Mouse (Mus musculus): Measurements from ENCODE around the gene Hist1h2be. TPM values are rescaled to one million over a fixed set of nuclear protein-coding genes. Genes with fewer than 3 reads are reported as not detected.
"Not testable (repeated sequence)": the region's sequence is repeated elsewhere in the genome, so short reads cannot be mapped to it uniquely, and the experiment has no call there.

Hist1h2be gene
- 2.9 and 3.1 TPM in 2 replicates for polyA plus RNA-seq (2014; fragmentation: Nextera tagmentation; extraction: Ambion mirVana)

DNA sequence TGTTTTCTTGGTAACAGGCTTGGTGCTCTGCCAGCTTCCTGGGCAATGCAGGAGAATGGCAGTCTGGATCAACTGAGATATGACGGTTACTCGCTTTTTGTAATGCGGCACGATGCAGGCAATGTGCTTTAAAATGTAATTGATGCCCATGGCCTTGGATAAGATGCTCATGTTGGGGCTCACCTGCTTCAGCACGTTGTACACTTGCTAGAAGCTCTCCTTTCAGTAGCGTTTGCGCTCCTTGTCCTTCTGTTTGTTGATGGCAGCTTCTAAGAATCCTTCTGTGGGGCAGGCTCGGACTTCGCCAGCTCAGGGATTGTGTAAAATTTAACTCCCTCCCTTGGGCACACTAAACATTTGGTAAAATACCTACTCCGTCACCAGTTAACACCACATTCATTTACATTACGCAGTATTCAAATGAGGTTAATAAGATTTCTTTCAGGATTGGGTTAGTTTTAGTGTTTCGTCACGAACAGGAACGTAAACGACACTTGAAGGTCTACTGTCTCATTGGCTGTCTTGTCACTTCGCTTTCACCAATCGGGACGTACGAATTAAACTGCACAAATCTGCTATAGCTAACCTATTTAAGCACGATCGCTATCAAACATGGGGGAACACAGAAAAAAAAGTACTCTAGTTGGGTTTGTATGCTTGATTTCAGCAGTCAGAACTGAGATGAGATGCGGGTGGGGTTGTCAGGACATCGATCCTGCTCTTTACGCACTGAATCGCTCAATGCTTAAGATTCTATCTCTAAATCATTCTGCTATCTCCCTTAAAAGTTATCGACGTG lies at the start of gene Hist1h2be:
Gene Hist1h2be, minus strand, starts transcription at position 392 of the 799 bp plus-strand sequence.
- Histone ChIP-seq H3K4me3 (ENCODE audit: low read length) (peak within 1 kb of the TSS; percentile 75), H3K36me3 (ENCODE audit: control insufficient read depth, insufficient read depth, low read length) (no peaks in the 10 kb centered on the region), H3K27ac (ENCODE audit: low read depth, low read length) (peak within 1 kb of the TSS; percentile 99), H3K4me2 (replicated peaks; ENCODE audit: low read depth, low read length) (peak within 1 kb of the TSS; percentile 77), H3K4me1 (ENCODE audit: control insufficient read depth, insufficient read depth, low read length) (peaks cover 3% of the 10 kb centered on the region; the same call in 1 of the 2 replicates), H3K9me3 (ENCODE audit: control insufficient read depth, low read length) (no peaks in the 10 kb centered on the region), H3K9ac (ENCODE audit: low read depth, low read length) (peak within 1 kb of the TSS; percentile 95), H3K27me3 (ENCODE audit: control insufficient read depth, insufficient read depth, low read length) (no peaks in the 10 kb centered on the region)
- peak; percentile 85 for ATAC-seq (ENCODE audit: low FRiP score, low TSS enrichment)
- WGBS: under 1% methylated on average over 27 of the region's 27 CpGs

DNA sequence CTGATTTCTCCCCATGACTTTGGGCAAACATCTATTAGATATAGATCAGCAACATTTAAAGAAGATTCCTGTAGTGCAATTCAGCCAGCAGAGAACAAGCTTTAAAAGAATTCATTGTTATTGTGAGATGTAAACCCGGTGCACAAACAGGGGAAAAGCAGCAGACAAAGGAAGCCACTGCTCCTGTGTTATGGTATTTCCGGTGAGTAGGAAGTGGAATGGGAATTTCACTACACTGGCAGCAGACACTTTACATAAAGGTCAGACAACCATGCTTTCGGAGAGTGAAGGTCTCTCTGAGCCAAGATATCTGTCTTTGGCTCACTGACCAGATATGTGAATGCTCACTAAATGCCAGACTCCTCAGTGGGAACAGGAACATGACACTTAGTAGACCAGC lies 41.6 kb upstream of the Hist1h2be start:
- H3K27ac ChIP-seq (ENCODE audit: low read depth, low read length): no peak overlapping the region
- no peak overlapping the region for H3K4me2 ChIP-seq (replicated peaks; ENCODE audit: low read depth, low read length)
- H3K9me3 ChIP-seq (ENCODE audit: control insufficient read depth, low read length): no peaks in the 10 kb centered on the region
- H3K27me3 ChIP-seq (ENCODE audit: control insufficient read depth, insufficient read depth, low read length): no peaks in the 10 kb centered on the region
- WGBS: 78% methylated on average over 3 of the region's 3 CpGs
- ATAC-seq (ENCODE audit: low FRiP score, low TSS enrichment): no peak
- no peak overlapping the region for H3K4me3 ChIP-seq (ENCODE audit: low read length)
- no peaks in the 10 kb centered on the region for H3K4me1 ChIP-seq (ENCODE audit: control insufficient read depth, insufficient read depth, low read length)
- no peak overlapping the region for H3K9ac ChIP-seq (ENCODE audit: low read depth, low read length)
- no peaks in the 10 kb centered on the region for H3K36me3 ChIP-seq (ENCODE audit: control insufficient read depth, insufficient read depth, low read length)

DNA sequence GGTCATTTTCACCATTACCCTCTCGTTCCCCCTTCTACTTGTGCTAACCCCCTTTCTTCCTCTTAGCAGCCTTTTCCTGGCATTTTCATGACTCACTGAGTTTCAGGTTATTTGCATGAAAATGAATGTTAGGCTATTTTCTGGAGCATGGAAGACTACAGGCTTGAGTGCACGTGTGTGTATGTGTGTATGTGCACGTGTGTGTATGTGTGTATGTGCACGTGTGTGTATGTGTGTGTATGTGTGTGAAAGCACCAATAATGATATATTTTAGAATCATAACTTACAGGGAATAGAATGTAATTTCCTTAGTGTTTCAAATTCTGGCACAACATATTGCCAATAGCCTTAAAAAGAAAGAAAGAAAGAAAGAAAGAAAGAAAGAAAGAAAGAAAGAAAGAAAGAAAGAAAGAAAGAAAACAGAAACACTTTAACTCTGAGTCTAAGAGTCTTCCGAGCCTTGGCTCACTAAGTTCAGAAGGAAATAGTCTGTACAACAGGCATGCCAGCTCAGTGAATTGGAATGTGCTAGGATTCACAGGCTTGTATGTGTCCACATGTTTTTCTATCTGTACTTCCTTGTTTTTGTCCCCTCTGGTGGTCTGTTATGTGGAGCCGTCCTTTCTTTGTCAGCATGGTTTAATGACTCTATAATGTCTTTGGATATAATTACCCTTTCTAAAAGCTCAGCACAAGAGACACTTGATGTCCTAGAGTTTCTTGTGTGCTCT lies 38.9 kb upstream of the Hist1h2be start:
- Histone ChIP-seq H3K9ac (ENCODE audit: low read depth, low read length) (no peak overlapping the region), H3K4me2 (replicated peaks; ENCODE audit: low read depth, low read length) (no peak overlapping the region), H3K27ac (ENCODE audit: low read depth, low read length) (no peak overlapping the region), H3K27me3 (ENCODE audit: control insufficient read depth, insufficient read depth, low read length) (no peaks in the 10 kb centered on the region), H3K36me3 (ENCODE audit: control insufficient read depth, insufficient read depth, low read length) (no peaks in the 10 kb centered on the region), H3K4me1 (ENCODE audit: control insufficient read depth, insufficient read depth, low read length) (no peaks in the 10 kb centered on the region), H3K4me3 (ENCODE audit: low read length) (no peak overlapping the region), H3K9me3 (ENCODE audit: control insufficient read depth, low read length) (no peaks in the 10 kb centered on the region)
- WGBS: 72% methylated on average over 6 of the region's 6 CpGs
- no peak for ATAC-seq (ENCODE audit: low FRiP score, low TSS enrichment)

DNA sequence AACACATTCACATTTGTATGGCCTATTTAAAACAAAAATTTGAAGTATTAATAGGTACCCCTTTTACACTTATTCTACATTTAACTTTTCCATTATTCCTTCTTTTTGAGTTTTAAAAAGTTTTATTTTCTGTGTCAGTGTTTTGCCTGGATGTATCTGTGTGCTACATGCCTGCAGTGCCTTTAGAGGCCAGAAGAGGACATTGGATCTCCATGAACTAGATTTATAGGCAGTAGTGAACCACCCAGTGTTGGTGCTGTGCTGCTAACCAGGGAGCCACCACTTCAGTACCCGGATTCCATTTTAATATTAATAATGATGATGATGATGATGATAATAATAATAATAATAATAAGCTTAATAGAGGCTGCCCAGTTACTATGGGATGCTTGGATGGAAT lies 9.7 kb upstream of the Hist1h2be start:
- WGBS: 29% methylated on average over 1 of the region's 1 CpGs
- no peak for ATAC-seq (ENCODE audit: low FRiP score, low TSS enrichment)
- Histone ChIP-seq H3K9me3 (ENCODE audit: control insufficient read depth, low read length) (no peaks in the 10 kb centered on the region), H3K9ac (ENCODE audit: low read depth, low read length) (no peak overlapping the region), H3K4me1 (ENCODE audit: control insufficient read depth, insufficient read depth, low read length) (no peaks in the 10 kb centered on the region), H3K36me3 (ENCODE audit: control insufficient read depth, insufficient read depth, low read length) (no peaks in the 10 kb centered on the region), H3K4me3 (ENCODE audit: low read length) (no peak overlapping the region), H3K27me3 (ENCODE audit: control insufficient read depth, insufficient read depth, low read length) (no peaks in the 10 kb centered on the region), H3K27ac (ENCODE audit: low read depth, low read length) (no peak overlapping the region), H3K4me2 (replicated peaks; ENCODE audit: low read depth, low read length) (no peak overlapping the region)

DNA sequence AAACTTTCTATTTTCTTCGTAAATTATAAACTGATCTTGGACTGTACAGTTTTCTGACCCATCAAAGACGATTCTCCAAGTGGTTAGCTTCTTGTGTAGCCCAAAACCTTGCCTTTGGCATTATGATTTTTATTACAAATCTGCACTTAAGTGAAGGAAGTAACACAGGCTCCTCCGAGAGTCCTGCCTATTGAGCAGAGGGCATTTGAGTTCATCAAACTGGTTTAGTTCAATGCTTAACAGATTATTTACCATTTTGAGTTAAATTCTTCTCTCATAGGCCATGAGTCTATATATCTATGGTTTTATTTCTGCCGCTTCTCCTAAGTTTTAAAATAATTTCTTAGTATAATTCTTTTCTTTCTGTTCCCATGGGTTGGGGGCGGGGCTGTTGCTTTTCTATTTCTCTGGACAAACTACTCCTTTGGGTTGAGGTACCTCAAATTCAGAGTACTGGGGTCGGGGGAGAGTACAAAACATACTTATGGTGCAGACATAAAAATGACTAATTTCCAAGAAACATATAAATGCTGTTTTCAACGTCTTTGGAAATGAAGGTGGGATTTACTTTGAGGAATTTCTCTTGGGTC lies 2.0 kb upstream of the Hist1h2be start:
- Histone ChIP-seq H3K27me3 (ENCODE audit: control insufficient read depth, insufficient read depth, low read length) (no peaks in the 10 kb centered on the region), H3K27ac (ENCODE audit: low read depth, low read length) (peak overlapping the region; percentile 99), H3K4me2 (replicated peaks; ENCODE audit: low read depth, low read length) (peak overlapping the region; percentile 77), H3K4me3 (ENCODE audit: low read length) (peak overlapping the region; percentile 75; the same call in 1 of the 2 replicates), H3K9ac (ENCODE audit: low read depth, low read length) (peak overlapping the region; percentile 95), H3K4me1 (ENCODE audit: control insufficient read depth, insufficient read depth, low read length) (peaks cover 3% of the 10 kb centered on the region; the same call in 1 of the 2 replicates), H3K9me3 (ENCODE audit: control insufficient read depth, low read length) (no peaks in the 10 kb centered on the region), H3K36me3 (ENCODE audit: control insufficient read depth, insufficient read depth, low read length) (no peaks in the 10 kb centered on the region)
- ATAC-seq (ENCODE audit: low FRiP score, low TSS enrichment): no peak
- 28% methylated on average over 7 of the region's 7 CpGs for WGBS

DNA sequence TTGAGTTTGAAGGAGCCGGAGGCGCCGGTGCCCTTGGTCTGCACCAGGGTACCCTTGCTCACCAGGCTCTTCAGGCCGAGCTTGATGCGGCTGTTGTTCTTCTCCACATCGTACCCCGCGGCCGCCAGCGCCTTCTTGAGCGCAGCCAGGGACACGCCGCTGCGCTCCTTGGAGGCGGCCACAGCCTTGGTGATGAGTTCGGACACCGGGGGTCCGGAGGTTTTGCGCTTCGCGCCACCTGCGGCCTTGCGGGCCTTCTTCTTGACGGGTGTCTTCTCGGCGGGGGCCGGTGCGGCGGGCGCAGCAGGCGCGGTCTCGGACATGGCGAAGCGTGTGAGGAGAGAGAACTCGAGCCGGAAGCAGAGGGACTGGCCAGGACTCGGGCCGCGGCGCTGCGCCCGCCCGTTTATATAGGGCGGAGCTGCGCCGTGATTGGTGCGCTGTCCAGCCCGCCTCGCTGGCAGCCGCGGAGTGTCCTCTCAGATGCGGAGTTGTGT lies 1.3 kb upstream of the Hist1h2be start, which contains the start of gene Hist1h1e:
Gene Hist1h1e, minus strand, starts transcription at position 384 of the 497 bp plus-strand sequence.
- peak within 1 kb of the TSS; percentile 99 for H3K27ac ChIP-seq (ENCODE audit: low read depth, low read length)
- H3K4me3 ChIP-seq (ENCODE audit: low read length): peak within 1 kb of the TSS; percentile 75
- peak within 1 kb of the TSS; percentile 95 for H3K9ac ChIP-seq (ENCODE audit: low read depth, low read length)
- H3K27me3 ChIP-seq (ENCODE audit: control insufficient read depth, insufficient read depth, low read length); H3K9me3 ChIP-seq (ENCODE audit: control insufficient read depth, low read length); H3K36me3 ChIP-seq (ENCODE audit: control insufficient read depth, insufficient read depth, low read length); H3K4me1 ChIP-seq (ENCODE audit: control insufficient read depth, insufficient read depth, low read length): not testable (repeated sequence)
- H3K4me2 ChIP-seq (replicated peaks; ENCODE audit: low read depth, low read length): peak within 1 kb of the TSS; percentile 77
- WGBS: under 1% methylated on average over 45 of the region's 53 CpGs
- ATAC-seq (ENCODE audit: low FRiP score, low TSS enrichment): peak; percentile 96

DNA sequence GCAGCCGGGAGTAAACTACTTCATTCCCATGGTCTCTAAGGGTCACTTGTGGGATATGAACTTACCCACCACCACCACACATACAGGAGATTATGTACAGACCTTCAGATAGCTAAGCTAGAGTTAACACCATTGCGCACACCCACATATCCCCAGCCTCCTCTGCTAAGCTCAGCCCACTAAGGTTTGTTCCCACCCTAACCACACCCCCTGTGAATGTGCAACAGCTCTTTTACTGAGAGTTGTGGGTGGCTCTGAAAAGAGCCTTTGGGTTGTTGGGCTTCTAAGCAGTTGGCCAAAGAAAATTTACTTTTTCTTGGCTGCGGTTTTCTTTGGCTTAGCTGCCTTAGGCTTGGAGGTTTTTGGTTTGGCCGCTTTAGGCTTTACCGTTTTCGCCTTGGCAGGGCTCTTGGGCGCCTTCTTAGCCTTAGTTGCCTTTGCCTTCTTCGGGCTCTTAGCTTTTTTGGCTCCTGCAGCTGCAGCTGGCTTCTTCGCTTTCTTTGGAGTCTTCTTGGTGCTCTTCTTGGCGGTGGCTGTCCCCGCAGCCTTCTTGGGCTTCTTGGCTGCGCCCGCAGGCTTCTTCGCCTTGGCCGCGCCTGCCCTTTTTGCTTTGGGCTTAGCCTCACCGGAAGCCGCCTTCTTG lies 729 bp upstream of the Hist1h2be start:
- Histone ChIP-seq H3K9ac (ENCODE audit: low read depth, low read length) (peak overlapping the region; percentile 95), H3K27ac (ENCODE audit: low read depth, low read length) (peak overlapping the region; percentile 99), H3K36me3 (ENCODE audit: control insufficient read depth, insufficient read depth, low read length) (no peaks in the 10 kb centered on the region), H3K4me3 (ENCODE audit: low read length) (peak overlapping the region; percentile 75), H3K27me3 (ENCODE audit: control insufficient read depth, insufficient read depth, low read length) (no peaks in the 10 kb centered on the region), H3K9me3 (ENCODE audit: control insufficient read depth, low read length) (no peaks in the 10 kb centered on the region), H3K4me2 (replicated peaks; ENCODE audit: low read depth, low read length) (peak overlapping the region; percentile 77), H3K4me1 (ENCODE audit: control insufficient read depth, insufficient read depth, low read length) (peaks cover 3% of the 10 kb centered on the region; the same call in 1 of the 2 replicates)
- peak; percentile 84 for ATAC-seq (ENCODE audit: low FRiP score, low TSS enrichment)
- under 1% methylated on average over 18 of the region's 18 CpGs for WGBS

DNA sequence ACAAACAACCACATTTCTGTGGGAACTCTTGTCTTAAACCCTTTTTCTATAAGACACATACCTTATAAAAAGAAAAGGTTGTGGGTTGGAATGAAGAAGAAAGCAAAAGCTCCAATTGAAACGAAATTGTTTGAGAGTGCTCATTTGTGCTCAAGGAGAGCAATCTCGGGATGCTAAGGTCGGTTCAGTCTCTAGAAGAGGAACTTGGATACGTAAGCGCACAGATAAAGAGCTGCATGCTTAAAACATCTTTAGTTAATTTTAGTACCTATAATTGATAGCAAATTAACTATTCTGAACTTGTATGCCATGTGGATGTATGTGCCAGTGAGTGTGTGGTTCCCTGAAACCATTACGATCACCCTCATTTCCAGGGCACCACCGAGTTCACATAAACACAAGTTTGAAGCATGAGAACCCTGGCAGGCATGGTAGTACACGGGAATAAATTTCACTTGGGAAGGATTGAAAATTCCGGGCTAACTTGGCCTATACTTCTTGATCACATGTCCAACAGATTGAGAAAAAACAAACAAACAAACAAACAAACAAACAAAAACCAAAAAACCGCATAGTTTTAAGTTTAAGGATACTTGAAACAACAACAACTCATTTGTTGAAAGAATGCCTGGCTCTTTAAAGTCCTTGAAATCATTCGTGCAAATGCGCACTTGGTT lies 730 bp downstream of the Hist1h2be start:
- 52% methylated on average over 12 of the region's 12 CpGs for WGBS
- Histone ChIP-seq H3K27me3 (ENCODE audit: control insufficient read depth, insufficient read depth, low read length) (no peaks in the 10 kb centered on the region), H3K9ac (ENCODE audit: low read depth, low read length) (peak overlapping the region; percentile 95), H3K36me3 (ENCODE audit: control insufficient read depth, insufficient read depth, low read length) (no peaks in the 10 kb centered on the region), H3K27ac (ENCODE audit: low read depth, low read length) (peak overlapping the region; percentile 99), H3K4me2 (replicated peaks; ENCODE audit: low read depth, low read length) (peak overlapping the region; percentile 77), H3K4me1 (ENCODE audit: control insufficient read depth, insufficient read depth, low read length) (peaks cover 3% of the 10 kb centered on the region; the same call in 1 of the 2 replicates), H3K4me3 (ENCODE audit: low read length) (peak overlapping the region; percentile 75), H3K9me3 (ENCODE audit: control insufficient read depth, low read length) (no peaks in the 10 kb centered on the region)
- no peak for ATAC-seq (ENCODE audit: low FRiP score, low TSS enrichment)

Measured in kidney, embryonic 14.5 days (tissue).